ENCODE assay signal across 13 mouse cellular contexts in genomic region chr17:79598596-79599577, GRCm38 (mm10). TPM values are rescaled to one million over a fixed set of nuclear protein-coding genes. Genes with fewer than 3 reads are reported as not detected.
A peak's percentile ranks its signal among the peaks of the same experiment; 100 is the strongest.
DNase-seq lines count a peak whose midpoint lies in the region; ATAC-seq lines count a peak whose summit lies in the region.
"Had no signal": no experiment of that assay in that cellular context is flagged by ENCODE, and none has a peak within 500 bp of the region (broad histone marks: within the 10 kb centered on the region; RNA-seq: fewer than 3 reads in every experiment).

No protein-coding gene starts in this region.

- 0 out of 2 replicates have a peak, but pooled peaks have one; percentile 39 for ATAC-seq in limb, embryonic 11.5 days (ENCODE audit: insufficient number of reproducible peaks, low FRiP score, low TSS enrichment, low read depth)
- ATAC-seq in CD4-positive, CD25-positive, alpha-beta regulatory T cell, adult 4 months, result peak; percentile 37

- H3K9me3 ChIP-seq in limb, embryonic 11.5 days (ENCODE audit: control insufficient read depth, low read length), result no peaks in the 10 kb centered on the region
- no peaks in the 10 kb centered on the region for H3K9me3 ChIP-seq in limb, embryonic 10.5 days (replicated peaks)
- H3K9me3 ChIP-seq: G1E; hindbrain, embryonic 13.5 days had no signal

- DNase-seq in limb, embryonic 11.5 days (ENCODE audit: low spot score), result peak; percentile 20
- DNase-seq in limb, embryonic 10.5 days (ENCODE audit: low spot score), result no peak
- peak; percentile 68 for DNase-seq in embryo, embryonic 10 days (ENCODE audit: low spot score)
- peak; percentile 73 for DNase-seq in mesoderm, embryonic 11.5 days (ENCODE audit: low read depth, low spot score)
- no peak for DNase-seq in gastrocnemius, adult 18-20 months (ENCODE audit: low spot score)
- DNase-seq in left cerebral cortex, postnatal 14 days (ENCODE audit: low spot score in 2 of 2), result no peak
- DNase-seq: adrenal gland, adult 8-10 months; cerebellum, adult 9-11 months; right cerebral cortex, postnatal 25 days had no signal

- intact Hi-C loops in left cerebral cortex, postnatal 14 days (cut with DNase I), result no loop called here

- H3K36me3 ChIP-seq in limb, embryonic 11.5 days (ENCODE audit: control insufficient read depth, insufficient read depth, low read length), result no peaks in the 10 kb centered on the region
- no peaks in the 10 kb centered on the region for H3K36me3 ChIP-seq in limb, embryonic 10.5 days
- H3K36me3 ChIP-seq: G1E; hindbrain, embryonic 13.5 days had no signal

- no peaks in the 10 kb centered on the region for H3K4me1 ChIP-seq in limb, embryonic 11.5 days (ENCODE audit: control insufficient read depth, insufficient read depth, low read length)
- H3K4me1 ChIP-seq in limb, embryonic 10.5 days, result peaks cover 10% of the 10 kb centered on the region; the same call in 1 of the 2 replicates

- H3K4me3 ChIP-seq in limb, embryonic 11.5 days (ENCODE audit: low read depth, low read length), result no peak overlapping the region
- no peak overlapping the region for H3K4me3 ChIP-seq in limb, embryonic 10.5 days
- H3K4me3 ChIP-seq: hindbrain, embryonic 13.5 days had no signal

- no peak overlapping the region for H3K27ac ChIP-seq in limb, embryonic 11.5 days (replicated peaks; ENCODE audit: low read depth, low read length)
- H3K27ac ChIP-seq in limb, embryonic 10.5 days, result no peak overlapping the region
- H3K27ac ChIP-seq: hindbrain, embryonic 13.5 days; liver, embryonic 14.5 days had no signal

- WGBS in limb, embryonic 11.5 days, result 37% methylated on average over 8 of the region's 8 CpGs
- 43% methylated on average over 8 of the region's 8 CpGs for WGBS in limb, embryonic 10.5 days

- no peaks in the 10 kb centered on the region for H3K27me3 ChIP-seq in limb, embryonic 11.5 days (ENCODE audit: control insufficient read depth, insufficient read depth, low read length)
- no peaks in the 10 kb centered on the region for H3K27me3 ChIP-seq in limb, embryonic 10.5 days (ENCODE audit: low read depth, poor library complexity, severe bottlenecking)
- H3K27me3 ChIP-seq: hindbrain, embryonic 13.5 days had no signal

- no peak overlapping the region for H3K9ac ChIP-seq in limb, embryonic 11.5 days (ENCODE audit: low read length)
- H3K9ac ChIP-seq: hindbrain, embryonic 13.5 days; liver, embryonic 14.5 days had no signal

- no peak overlapping the region for H3K4me2 ChIP-seq in limb, embryonic 11.5 days (ENCODE audit: low read depth, severe bottlenecking)
- H3K4me2 ChIP-seq: hindbrain, embryonic 13.5 days had no signal

RNA-seq across cellular contexts. Expression of gene Rmdn2, which starts 12.8 kb away (rescaled TPM):
- 10.1 and 10.8 TPM in 2 replicates for polyA plus RNA-seq in limb, embryonic 11.5 days (2014; fragmentation: Nextera tagmentation; extraction: Ambion mirVana)
- 7.2 and 10.0 TPM in 2 replicates for polyA plus RNA-seq in limb, embryonic 10.5 days (2016; fragmentation: Nextera tagmentation; extraction: Ambion mirVana)
- 1 to 10 TPM; 3.1 to 5.6 TPM for polyA plus RNA-seq in CD4-positive, CD25-positive, alpha-beta regulatory T cell, adult 4 months (2017; shearing (Covaris generic))
- total RNA-seq in gastrocnemius, adult 18-20 months (2021), result 10 to 100 TPM; 12.3 to 13.9 TPM
- total RNA-seq in left cerebral cortex, postnatal 14 days (2021), result 10 to 100 TPM; 11.3 to 12.9 TPM

Comparison
In these comparisons a context has a peak if more than half of its experiments do, and no peak if none do; other contexts are left out.
1. DNase-seq: peak in limb, embryonic 11.5 days (single experiment), embryo, embryonic 10 days (single experiment) and mesoderm, embryonic 11.5 days (single experiment); none in limb, embryonic 10.5 days (single experiment), gastrocnemius, adult 18-20 months (single experiment) and left cerebral cortex, postnatal 14 days (0 of 2).